Mouse (Mus musculus) retina, postnatal 1 day (tissue): ENCODE results near the gene Trip10.
A peak's percentile ranks its signal among the peaks of the same experiment; 100 is the strongest.

ENCODE experiments used
- DNase-seq: peaks from one replicate; pipeline ENCODE4 v3.0.0-alpha.2; 2012

Gene Trip10

GRCm38 (mm10) chr17:57249186-57250181 is at the start of gene Trip10:
TSS of gene Trip10 (plus strand) at chr17:57249455.
- peak; percentile 94 for DNase-seq

DNA sequence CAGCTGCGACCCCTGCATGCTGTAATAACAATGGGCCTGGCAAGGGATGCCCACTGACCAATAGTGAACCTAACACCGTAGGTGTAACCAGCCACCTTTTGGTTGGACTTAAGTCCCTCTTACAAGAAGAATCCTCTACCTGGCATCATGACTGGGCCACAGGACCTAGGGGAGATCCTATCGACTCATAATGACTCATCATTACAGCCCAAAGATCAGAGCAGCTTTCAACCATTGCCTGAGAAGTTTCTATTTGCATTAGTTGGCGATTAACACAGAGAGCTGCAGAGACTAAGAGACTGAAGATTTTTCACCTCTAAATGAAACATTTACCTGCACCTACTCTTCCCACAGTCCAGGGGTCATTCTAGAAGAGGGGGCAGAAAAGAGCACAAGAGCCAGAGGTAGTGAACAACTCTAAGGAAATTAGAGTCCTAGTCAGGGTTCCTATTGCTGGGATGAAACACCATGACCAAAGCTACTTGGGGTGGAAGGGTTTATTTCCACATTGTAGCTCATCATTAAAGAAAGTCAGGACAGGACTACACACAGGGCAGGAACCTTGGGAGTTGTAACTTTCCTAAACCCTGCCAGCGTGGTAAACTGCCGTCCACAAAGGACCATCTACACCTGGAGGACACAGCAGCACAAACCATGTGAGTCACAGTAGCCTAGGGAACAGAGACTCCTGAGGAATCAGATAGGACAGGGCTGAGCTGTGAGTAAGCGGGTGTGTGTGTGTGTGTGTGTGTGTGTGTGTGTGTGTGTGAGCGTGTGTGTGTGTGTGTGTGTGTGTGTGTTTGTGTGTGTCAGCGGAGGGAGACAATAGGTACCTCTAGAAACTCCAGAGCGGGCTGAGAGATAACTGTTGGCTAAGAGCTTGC is 47.2 kb upstream of the Trip10 start:
- no peak for DNase-seq

DNA sequence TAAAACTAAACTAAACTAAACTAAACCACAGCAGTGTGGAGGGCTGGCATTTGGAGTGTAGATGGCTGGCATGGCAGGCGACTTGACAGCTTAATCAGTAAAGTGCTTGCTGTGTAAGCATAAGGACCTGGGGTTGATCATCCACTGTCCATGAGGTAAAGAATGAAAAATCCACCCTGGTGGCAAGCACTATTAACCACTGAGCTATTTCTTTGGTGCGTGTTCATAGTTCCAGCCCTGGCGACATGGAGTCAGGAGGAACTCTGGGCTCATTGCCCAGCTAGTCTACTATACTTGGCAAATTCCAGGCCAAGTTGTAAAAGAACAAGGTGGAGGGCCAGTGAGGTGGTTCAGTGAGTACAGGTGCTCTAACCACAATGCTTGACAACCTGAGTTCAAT is 41.3 kb upstream of the Trip10 start:
- DNase-seq = no peak

GRCm38 (mm10) chr17:57209330-57209729 is 39.9 kb upstream of the Trip10 start:
- DNase-seq = no peak

DNA sequence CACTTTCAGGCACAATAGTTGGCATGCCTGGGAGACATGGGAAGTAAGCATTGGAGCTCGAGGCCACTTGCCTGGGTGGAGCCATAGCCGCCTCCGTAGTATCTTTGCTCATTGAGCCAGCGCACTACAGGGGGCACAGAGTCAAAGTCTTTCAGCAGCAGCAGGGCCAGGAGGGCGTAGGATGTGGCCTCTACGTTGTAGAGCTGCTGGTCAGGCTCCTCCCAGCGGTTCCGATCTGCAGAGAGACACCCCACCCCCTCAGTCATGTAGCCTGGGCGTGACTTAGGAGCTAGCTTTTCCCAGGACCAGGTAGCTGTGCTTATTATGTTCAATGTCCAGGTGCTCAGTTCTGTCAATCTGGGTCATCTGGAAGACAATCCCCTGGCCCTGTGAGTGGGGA is 37.8 kb upstream of the Trip10 start:
- DNase-seq = no peak

- peak; percentile 85 for DNase-seq
These were observed 34.4 kb upstream of the Trip10 start for GRCm38 (mm10) chr17:57214676-57215387.

DNA sequence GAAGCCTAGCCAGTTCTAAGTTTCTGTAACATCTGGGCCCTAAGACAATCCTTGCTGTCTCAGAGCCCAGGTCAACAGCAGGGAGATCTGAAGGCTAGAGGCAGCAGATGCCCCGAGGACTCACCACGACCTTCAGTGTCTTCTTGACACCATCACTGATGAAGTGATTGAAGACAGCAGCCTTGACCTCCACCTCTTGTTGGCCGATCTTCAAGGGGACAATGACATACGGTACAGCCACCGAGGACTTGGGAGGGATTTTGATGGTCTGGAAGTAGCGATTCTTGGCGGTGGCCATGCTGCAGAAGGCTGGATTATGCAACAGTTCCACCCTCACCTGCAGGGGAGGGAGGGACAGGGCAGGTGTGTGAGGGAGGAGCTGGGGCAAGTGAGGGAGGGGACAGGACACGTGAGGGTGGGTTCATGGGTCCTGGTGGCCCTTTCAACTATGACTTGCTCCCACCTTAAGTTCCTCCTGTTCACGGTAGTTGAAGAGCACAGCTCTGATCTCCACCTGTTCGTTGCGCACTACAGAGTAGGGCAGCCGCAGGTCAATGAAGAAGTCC is 30.8 kb upstream of the Trip10 start:
- no peak for DNase-seq

GRCm38 (mm10) chr17:57219167-57219883 is 29.9 kb upstream of the Trip10 start:
- DNase-seq = peak; percentile 77

DNA sequence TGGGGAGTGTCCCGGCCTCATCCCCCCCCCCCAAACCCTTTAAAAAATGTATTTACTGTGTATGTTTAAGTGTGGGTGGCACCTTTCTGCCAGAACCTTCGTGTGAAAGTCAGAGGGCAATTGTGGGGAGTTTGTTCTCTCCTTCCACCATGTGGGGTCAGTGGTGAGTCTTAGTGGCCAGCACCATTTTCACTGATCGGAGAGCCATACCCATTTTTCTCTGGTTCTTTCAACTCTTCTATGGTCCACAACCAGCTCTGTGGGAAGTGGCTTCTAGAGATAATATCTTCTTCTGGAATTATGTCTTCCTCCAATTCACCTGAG is 29.4 kb upstream of the Trip10 start:
- peak; percentile 40 for DNase-seq

DNA sequence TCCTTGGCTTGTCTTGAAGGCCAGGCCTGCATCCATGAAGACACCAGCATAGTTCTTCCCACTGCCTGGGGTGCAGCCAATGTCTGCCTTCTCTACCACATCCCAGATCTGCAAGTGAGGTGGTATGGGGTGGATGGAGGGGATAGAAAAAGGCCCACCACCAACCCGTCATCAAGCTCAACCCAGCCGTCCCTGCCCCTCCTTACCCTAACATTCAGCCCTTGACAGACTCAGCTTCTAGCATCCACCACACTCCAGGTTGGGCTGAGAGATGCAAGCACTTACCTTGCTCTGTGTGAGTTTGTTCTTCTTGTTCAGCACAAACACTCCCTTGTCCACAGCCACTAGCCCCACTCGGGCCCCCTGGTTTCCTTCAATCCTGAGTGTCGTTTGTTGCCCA is 27.3 kb upstream of the Trip10 start:
- no peak for DNase-seq

DNA sequence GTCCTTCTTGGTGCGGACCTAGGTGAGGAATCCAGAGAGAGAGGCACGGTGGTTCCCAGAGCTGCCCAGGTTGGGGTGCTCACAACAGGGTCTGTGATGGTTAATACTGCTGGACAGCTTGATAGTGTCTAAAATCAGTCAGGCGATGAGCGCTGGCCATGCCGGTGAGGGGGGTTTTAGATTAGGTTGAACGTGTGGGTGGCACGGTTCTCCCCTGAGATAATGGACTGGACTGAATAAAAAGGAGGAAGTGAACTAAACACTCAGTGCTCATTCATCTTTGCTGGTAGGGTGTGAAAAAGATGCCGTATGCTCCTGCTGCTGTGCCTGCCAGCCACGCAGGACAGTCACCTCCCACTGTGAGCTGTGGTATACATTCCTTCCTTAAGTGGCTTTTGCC is 25.9 kb upstream of the Trip10 start:
- no peak for DNase-seq

DNA sequence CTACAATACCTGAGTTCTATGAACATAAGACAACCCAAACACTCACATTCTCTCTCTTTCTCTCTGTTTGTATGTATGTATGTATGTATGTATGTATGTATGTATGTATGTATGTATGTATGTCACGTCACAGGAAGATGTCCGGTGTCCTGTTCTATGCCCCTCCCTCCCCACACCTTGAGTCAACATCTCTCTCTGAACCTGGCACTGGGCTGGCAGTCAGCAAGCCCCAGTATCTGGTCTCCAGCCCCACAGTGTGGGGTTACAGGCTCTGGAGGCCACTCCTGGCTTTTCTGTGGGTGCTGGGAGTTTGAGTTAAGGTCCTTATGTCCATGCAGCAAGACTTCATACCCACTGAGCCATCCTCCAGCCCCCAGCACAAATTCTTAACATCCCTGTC is 21.8 kb upstream of the Trip10 start:
- DNase-seq = no peak

- DNase-seq = no peak
These were observed 21.2 kb upstream of the Trip10 start, which contains the start of gene C3 for GRCm38 (mm10) chr17:57228014-57228413. TSS of gene C3 (minus strand) at chr17:57228136.

DNA sequence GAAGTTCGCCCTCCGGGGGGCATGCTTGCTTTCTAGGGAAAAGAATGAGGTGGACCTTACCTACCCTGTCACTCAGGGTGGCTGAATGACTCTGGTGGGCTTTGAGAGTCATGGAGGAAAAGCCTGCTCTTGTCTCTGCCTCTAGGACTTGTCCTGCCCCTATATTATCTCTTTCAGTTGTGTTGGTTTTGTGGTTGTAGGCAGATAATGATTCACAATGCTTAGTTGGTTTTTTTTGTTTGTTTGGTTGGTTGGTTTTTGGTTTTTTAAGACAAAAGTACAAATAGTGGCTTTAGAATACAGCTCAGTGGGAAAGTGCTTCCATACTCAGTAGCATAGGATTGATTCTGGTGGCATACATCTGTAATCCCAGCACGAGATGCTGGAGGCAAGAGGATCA is 20.4 kb upstream of the Trip10 start:
- DNase-seq = no peak

DNA sequence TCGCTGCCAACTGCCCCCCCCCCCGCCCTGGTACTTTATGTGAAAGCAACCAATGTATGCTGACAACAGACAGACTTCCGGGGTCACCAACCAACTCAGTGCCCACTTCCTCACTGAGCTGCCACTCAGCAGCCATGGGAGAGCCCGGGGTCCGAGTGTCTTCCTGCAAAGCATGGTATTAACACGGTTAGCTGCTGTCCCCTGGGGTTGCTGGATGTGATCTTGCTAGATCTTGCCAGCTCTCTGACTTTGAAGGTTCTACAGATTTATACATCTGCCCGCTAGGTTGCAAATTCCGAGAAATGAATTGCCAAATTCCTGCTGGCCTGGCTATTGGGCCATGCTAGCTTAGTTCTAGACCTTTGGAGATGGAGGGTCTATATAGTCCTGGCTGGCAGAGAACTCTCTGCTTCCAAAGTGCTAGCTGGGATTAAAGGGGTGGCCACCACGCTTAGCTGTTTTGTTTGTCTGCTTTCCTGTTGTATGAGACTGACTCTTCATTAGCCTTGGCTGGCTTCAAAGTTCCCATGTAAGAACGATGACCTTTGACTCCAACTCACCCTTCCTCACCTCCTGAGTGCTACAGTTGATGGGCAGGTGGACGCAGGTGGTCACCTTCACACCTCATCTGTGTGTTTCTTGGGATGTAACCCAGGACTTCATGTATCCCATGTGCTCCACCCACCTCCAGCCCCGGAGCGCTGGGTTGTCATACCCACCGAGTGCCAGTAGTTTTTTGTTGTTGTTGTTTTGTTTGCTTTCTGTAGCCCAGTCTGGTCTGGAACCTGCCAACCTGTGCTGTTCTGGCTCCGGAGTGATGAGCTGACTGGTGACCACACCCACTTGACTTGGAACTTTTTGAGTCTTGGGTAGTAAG is 19.2 kb upstream of the Trip10 start:
- no peak for DNase-seq

DNA sequence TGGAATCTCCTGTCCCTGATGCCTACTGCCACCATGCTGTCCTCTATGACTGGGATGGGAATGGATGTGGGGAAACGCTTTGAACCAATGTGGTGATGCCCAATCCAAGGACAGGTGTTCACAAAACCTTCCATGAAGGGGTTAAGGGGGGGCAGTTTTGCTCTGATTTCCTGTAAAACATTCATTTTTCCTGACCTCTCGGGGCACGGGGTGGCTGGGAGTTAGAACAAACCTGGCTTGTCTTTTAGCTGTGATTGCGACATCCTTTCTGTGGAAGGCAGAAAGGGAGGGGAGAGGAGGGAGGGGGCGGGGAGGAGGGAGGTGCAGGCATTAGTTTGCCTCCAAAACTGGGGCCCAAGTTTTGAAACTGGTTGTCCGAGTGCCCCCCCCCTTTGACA is 18.5 kb upstream of the Trip10 start:
- no peak for DNase-seq

GRCm38 (mm10) chr17:57231321-57231771 is 17.9 kb upstream of the Trip10 start:
- no peak for DNase-seq

DNA sequence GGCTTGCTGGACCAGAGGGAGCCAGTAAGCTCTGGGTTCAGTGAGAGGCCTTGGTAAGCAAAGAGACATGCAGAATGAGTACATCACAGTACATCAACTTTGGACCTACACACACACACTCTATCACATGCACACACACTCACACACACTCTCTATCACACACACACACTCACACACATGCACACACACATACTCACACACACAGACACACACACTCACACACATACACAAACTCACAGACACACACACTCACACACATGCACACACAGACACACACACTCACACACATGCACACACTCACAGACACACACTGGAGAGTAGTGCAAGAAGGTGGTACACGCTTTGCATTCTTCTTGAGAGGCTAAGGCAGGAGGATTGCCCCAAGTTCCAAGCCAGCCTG is 17.1 kb upstream of the Trip10 start:
- no peak for DNase-seq

DNA sequence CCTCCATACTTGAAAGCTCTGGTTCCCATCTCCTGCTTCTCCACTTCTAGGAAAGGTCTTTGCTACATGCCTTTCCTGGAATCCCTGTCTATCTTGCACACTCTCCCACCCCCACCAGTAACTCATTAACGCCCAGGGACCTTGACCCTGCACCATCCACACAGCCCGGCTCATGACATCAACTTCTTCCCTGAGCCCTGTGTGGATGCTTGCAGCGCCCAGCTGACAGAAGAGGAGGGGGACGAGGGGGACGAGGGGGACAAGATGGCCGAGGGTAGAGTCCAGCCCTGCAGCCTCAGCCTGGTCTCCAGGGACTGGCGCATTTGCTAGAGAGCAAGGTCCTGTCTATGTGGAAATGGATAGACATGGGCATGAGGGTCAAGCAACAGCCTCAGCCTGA is 16.2 kb upstream of the Trip10 start:
- peak; percentile 40 for DNase-seq

DNA sequence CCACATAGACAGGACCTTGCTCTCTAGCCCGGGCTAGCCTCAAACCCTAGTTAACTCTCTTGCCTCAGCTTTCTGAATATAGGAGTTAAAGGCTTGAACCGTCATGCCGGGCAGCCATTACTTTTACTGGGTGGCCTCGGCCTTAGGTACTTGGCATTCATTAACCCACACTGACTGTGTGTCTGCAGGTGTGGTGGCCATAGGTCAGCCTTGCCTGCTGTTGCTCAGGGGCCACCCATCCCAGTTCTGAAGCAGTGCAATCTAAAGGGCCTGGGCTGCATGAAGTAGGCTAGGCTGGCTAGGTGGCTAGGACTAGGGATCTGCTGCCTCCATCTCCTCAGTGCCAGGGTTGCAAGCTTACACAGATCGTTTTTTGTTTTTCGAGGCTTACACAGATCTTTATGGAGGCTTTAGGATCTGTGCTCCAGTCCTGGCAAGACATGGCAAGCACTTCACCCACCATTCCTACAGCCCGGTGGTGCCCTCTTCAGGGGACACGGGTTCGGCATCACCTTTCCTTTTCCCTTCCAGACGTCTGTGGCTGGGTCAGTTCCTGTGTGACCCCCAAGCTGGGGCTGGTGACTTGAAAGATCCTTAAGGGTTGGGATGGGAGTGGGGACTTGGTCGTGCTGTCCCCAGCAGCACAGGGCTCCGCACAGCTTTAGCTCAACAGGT is 14.9 kb upstream of the Trip10 start:
- DNase-seq = no peak
